Mouse (Mus musculus) megakaryocyte, embryonic 14.5 days (primary cell): ENCODE measurements at regions not wholly inside any gene's neighbourhood (a gene's known extent, or its start where the extent isn't known, plus 50 kb on each side); places are given as distances from the start of the nearest gene placed in this dataset.

ENCODE experiments used
- FLI1 ChIP-seq: IDR thresholded peaks from 2 replicates; pipeline ENCODE4 v1.6.1; 2012; ENCODE audit warnings: low read length, inconsistent platforms, mixed read lengths
- GATA1 ChIP-seq: IDR thresholded peaks from 3 replicates; pipeline ENCODE4 v1.6.1; 2012; ENCODE audit warnings: mixed read lengths, low read length, inconsistent platforms, borderline replicate concordance

GRCm38 (mm10) chr13:52298362-52298761 lies 232.7 kb downstream of the Diras2 start:
- no peak for TF ChIP-seq FLI1
- TF ChIP-seq GATA1: no peak
